Mouse (Mus musculus) heart, embryonic 16.5 days (tissue): ENCODE measurements around the gene Capn6. TPM values are rescaled to one million over a fixed set of nuclear protein-coding genes. Genes with fewer than 3 reads are reported as not detected.

ENCODE experiments used
- microRNA-seq: library from miRNA; unstranded; fragments of <30 nt; microRNA quantifications from one replicate; pipeline ENCODE4, GENCODE M21; 2017
- polyA plus RNA-seq: library from polyadenylated mRNA; unstranded; fragments of >200 nt; fragmentation: Nextera tagmentation; extraction: Ambion mirVana; gene quantifications from 2 replicates; pipeline ENCODE4 v1.2.1, GENCODE M21; 2015

Gene Capn6
- polyA plus RNA-seq, 1 experiment from 2014 or later, result 78.0 TPM

Small RNA genes within 50 kb of the gene (microRNA-seq; reads per million reads assigned to microRNA genes)
- not detected for gene Gm47298

Other genes starting within 250 kb of the Capn6 start
- gene Dcx, start 105.9 kb upstream of the Capn6 start, polyA plus RNA-seq, result 0.14 and 0.45 TPM in 2 replicates